Mouse (Mus musculus) liver, embryonic 14.5 days (tissue): ENCODE measurements around the gene Igf2r.

Source experiments
- CTCF ChIP-seq: IDR thresholded peaks from 2 replicates; pipeline ENCODE4 v1.5.1; 2016; ENCODE audit warnings: antibody characterized with exemption, low read depth, control low read depth
- EP300 ChIP-seq: IDR thresholded peaks from 2 replicates; pipeline ENCODE4 v1.6.1; 2016; ENCODE audit warnings: antibody characterized with exemption, low read depth

DNA sequence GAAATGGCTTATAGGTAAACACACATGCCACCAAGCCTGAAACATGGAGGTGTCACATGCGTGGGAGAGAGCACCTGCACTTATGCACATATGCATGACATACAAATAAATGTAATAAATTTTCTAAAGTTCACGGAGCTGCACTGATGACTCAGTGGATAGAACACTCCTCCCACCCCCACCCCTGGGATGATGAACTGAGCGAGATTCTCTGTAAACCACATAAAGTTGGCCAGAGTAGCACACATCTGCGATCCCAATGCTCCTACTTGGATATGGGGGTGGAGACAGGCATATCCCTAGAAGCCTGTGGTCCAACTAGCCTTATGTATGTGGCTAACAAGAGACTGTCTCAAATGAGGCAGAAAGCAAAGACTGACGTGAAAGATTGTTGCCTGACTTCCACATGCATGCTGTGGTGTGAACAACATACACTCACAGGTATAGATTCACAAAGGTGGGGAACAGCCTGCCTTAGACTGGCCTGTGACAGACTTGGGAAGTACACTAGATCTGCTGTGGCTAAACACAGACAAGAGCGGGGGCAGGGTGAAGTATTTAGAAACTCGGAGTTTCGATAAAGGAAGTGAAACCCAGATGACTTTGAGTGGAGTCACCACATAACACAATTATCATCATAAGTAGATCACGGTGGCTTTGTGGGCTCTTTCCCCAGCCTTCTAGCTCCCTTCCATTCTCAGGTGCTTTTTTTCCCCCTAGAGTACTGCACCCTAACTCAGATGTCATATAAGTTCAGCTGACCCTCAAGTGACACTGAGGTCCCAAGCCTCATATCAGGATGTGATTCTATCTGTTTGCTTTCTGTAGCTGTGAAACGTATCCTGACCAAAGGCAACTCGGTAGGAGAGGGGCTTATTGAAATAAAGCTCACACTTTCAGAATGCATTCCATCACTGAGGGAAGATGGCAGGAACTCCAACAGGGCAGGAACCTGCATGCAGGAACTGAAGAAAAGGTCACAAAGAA, 13.7 kb upstream of the Igf2r start:
- TF ChIP-seq CTCF: no peak
- TF ChIP-seq EP300: no peak
